Mouse (Mus musculus) olfactory bulb, adult 2 months (tissue): ENCODE results near the gene Dtnb. TPM values are rescaled to one million over a fixed set of nuclear protein-coding genes. Genes with fewer than 3 reads are reported as not detected.

ENCODE experiments used
- H3K27ac ChIP-seq: fragments of 200-500 bp; 2 replicates; pipeline ENCODE4 v1.5.1; 2012; ENCODE audit warnings: low read depth, low read length; ENCODE audit not compliant: insufficient read depth
- H3K4me1 ChIP-seq: fragments of 200-500 bp; 2 replicates; pipeline ENCODE4 v1.6.1; 2012; ENCODE audit warnings: low read length; ENCODE audit not compliant: control insufficient read depth, insufficient read depth
- H3K4me3 ChIP-seq: fragments of 200-500 bp; 2 replicates; pipeline ENCODE4 v1.5.1; 2012; ENCODE audit warnings: mild to moderate bottlenecking, low read depth, low read length, moderate library complexity; ENCODE audit not compliant: insufficient read depth
- CTCF ChIP-seq: fragments of 200-500 bp; IDR thresholded peaks from 2 replicates; pipeline ENCODE4 v1.5.1; 2012; ENCODE audit warnings: low read depth, mild to moderate bottlenecking, low read length, moderate library complexity; ENCODE audit not compliant: insufficient read depth
- POLR2A ChIP-seq: fragments of 200-500 bp; IDR thresholded peaks from 2 replicates; pipeline ENCODE4 v1.6.1; 2012; ENCODE audit warnings: mild to moderate bottlenecking, low read depth, low read length, moderate library complexity; ENCODE audit not compliant: insufficient read depth
- WGBS: fragments of 180-500 bp; shearing (Covaris S2); methylation state at CpG from one replicate; pipeline ENCODE4 v1.1.7; 2018; 5-methylcytosine and 5-hydroxymethylcytosine counted together
- polyA plus RNA-seq: library from polyadenylated mRNA; stranded (reverse); fragments of >200 nt; gene quantifications from 2 replicates; pipeline ENCODE4 v1.2.4, GENCODE M21; 2012; ENCODE audit warnings: low replicate concordance; ENCODE audit not compliant: missing spikeins, insufficient read depth, insufficient read length

Gene Dtnb
- polyA plus RNA-seq, 1 experiment, result not detected

GRCm38 (mm10) chr12:3695741-3696501 lies 123.7 kb downstream of the Dtnb start:
- 52% methylated on average over 5 of the region's 5 CpGs for WGBS
- no peaks in the 10 kb centered on the region for H3K4me1 ChIP-seq
- H3K4me3 ChIP-seq, result no peak overlapping the region
- TF ChIP-seq POLR2A (no peak), CTCF (no peak)
- H3K27ac ChIP-seq, result no peak overlapping the region

DNA sequence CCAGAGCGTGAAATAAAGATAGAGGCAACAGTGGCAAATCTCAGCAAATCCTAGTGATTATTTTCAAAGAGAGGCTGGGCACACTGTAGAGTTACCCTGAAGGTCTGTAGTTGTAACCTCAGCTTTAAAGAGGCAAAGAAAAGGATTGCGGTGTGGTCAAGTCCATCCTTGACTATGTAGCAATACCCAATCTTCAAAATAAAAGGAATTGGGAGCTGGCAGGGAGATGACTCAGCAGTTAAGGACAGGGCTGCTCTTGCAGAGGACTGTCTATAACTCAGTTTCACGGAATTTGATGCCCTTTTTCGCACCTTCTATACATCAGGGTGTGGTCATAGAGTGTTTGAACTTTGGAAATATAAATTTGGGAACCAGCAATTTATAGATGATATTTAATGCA lies 128.3 kb downstream of the Dtnb start:
- Histone ChIP-seq H3K27ac (no peak overlapping the region), H3K4me1 (no peaks in the 10 kb centered on the region), H3K4me3 (no peak overlapping the region)
- no peak for TF ChIP-seq CTCF
- no peak for TF ChIP-seq POLR2A
- WGBS, result 94% methylated on average over 4 of the region's 4 CpGs

DNA sequence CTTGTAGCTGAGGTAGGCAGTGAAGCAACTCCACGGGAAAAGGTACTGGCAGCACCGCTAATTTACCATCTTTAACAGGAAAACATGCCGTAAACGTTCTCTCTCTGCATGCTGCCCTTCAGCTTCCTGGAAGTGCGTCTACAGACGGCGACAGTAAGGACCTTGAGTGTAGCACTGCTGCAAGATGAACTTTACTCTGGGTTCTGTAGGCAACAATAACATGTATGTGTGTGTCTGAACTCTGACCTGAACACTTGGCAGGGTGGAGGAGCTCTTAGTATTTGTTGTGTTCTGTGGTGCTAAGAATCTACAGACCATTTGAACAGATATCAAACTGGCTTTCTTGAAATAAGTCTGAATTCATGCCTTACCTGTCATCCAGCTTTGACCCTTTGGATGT lies 130.7 kb downstream of the Dtnb start:
- H3K4me3 ChIP-seq, result no peak overlapping the region

GRCm38 (mm10) chr12:3719151-3719721 lies 147.1 kb downstream of the Dtnb start:
- Histone ChIP-seq H3K4me1 (peaks cover 3% of the 10 kb centered on the region), H3K27ac (0 out of 2 replicates have a peak overlapping the region, but pooled peaks have one; percentile 33), H3K4me3 (no peak overlapping the region)
- WGBS, result 34% methylated on average over 4 of the region's 4 CpGs
- TF ChIP-seq POLR2A (no peak), CTCF (no peak)

More for the DNA sequence above, 130.7 kb downstream of the Dtnb start:
- TF ChIP-seq POLR2A, result no peak
- TF ChIP-seq CTCF, result no peak
- H3K4me1 ChIP-seq, result no peaks in the 10 kb centered on the region
- WGBS, result 92% methylated on average over 7 of the region's 7 CpGs
- H3K27ac ChIP-seq, result no peak overlapping the region

- 68% methylated on average over 2 of the region's 2 CpGs for WGBS
- TF ChIP-seq CTCF (no peak), POLR2A (no peak)
- no peak overlapping the region for H3K4me3 ChIP-seq
Observed at GRCm38 (mm10) chr12:3720527-3720926, 148.3 kb downstream of the Dtnb start.

DNA sequence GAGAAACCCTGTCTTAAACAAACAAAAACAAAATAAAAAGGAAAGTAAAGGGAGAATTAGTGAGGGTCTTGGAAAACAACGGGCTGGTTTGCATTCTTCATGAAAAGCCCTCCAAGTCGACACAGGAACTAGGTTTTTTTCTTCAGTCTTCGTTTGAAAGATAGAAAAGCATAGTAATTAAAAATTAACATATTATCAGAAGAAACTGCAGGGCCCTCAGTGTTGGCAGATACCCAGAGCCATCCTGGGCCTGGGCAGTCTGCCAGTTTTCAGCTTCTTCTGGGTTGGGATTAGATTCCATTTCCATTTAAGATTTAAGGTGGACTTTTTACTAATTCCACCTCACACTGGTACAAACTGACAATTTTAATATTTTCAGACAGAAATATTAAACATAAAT lies 151.6 kb downstream of the Dtnb start:
- Histone ChIP-seq H3K27ac (no peak overlapping the region), H3K4me3 (no peak overlapping the region), H3K4me1 (peaks cover 5% of the 10 kb centered on the region)
- TF ChIP-seq CTCF (no peak), POLR2A (no peak)
- 23% methylated on average over 3 of the region's 3 CpGs for WGBS

More at GRCm38 (mm10) chr12:3720527-3720926, 148.3 kb downstream of the Dtnb start:
- no peak overlapping the region for H3K27ac ChIP-seq
- peaks cover 5% of the 10 kb centered on the region for H3K4me1 ChIP-seq

- Histone ChIP-seq H3K4me1 (peaks cover 3% of the 10 kb centered on the region; the same call in 1 of the 2 replicates), H3K4me3 (no peak overlapping the region), H3K27ac (no peak overlapping the region)
- TF ChIP-seq POLR2A (no peak), CTCF (no peak)
- 59% methylated on average over 5 of the region's 5 CpGs for WGBS
Observed at GRCm38 (mm10) chr12:3724822-3725370, 152.7 kb downstream of the Dtnb start.

DNA sequence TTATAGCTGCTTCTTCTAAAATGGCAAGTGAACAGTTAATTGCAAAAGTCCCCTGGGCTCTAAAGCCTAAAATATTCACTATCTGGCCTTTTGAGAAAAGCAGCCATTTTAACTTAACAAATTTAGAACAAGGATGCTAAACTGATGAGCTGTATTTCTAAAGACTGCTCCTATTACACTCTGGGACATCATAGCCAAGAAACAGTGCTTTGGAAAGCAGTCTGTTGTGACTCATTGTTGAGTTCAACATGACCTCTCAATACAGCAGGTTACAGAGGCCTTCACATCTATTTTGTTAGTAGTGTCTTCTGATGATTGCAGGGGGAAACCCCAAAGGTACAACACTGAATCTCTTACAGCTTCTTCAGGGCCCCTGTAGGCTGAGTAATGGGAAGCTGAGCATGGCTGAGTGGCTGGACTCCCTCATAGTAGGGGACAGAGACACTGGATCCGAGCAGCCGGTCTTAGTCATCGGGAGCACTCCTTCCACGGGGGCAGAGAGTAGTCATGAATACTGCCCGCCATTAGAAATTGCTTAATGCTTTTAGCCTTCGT lies 157.4 kb downstream of the Dtnb start:
- Histone ChIP-seq H3K27ac (no peak overlapping the region), H3K4me1 (peaks cover 6% of the 10 kb centered on the region; the same call in 1 of the 2 replicates), H3K4me3 (no peak overlapping the region)
- no peak for TF ChIP-seq POLR2A
- TF ChIP-seq CTCF, result no peak
- 73% methylated on average over 6 of the region's 6 CpGs for WGBS

GRCm38 (mm10) chr12:3732623-3733265 lies 160.6 kb downstream of the Dtnb start:
- no peak overlapping the region for H3K27ac ChIP-seq
- H3K4me3 ChIP-seq, result no peak overlapping the region
- 50% methylated on average over 11 of the region's 11 CpGs for WGBS
- TF ChIP-seq POLR2A (no peak), CTCF (no peak)
- peaks cover 3% of the 10 kb centered on the region; the same call in 1 of the 2 replicates for H3K4me1 ChIP-seq
